Mouse (Mus musculus): ENCODE results near the gene 2610507B11Rik. TPM values are rescaled to one million over a fixed set of nuclear protein-coding genes. Genes with fewer than 3 reads are reported as not detected.

Gene 2610507B11Rik
- 192 TPM for polyA plus RNA-seq (2021)

GRCm38 (mm10) chr11:78261380-78262352, at the start of gene 2610507B11Rik:
Gene 2610507B11Rik, plus strand, starts transcription at chr11:78261752.
- in situ Hi-C loops (cut with MboI; ENCODE audit: low pct_unique_long_range_greater_than_20kb) = no loop called here
- peak; percentile 47 for DNase-seq (ENCODE audit: low read depth, low spot score)
- TF ChIP-seq CTCF (IDR thresholded peaks at IDR 0.05) = no peak

GRCm38 (mm10) chr11:78213086-78213817, 48.3 kb upstream of the 2610507B11Rik start:
- ATAC-seq (no peak), DNase-seq (ENCODE audit: low read depth, low spot score) (no peak)
- POLR2A ChIA-PET = no interaction called here
- no peaks in the 10 kb centered on the region for H3K27me3 ChIP-seq
- no peak for TF ChIP-seq CTCF (IDR thresholded peaks at IDR 0.05)
- in situ Hi-C loops (cut with MboI; ENCODE audit: low pct_unique_long_range_greater_than_20kb) = no loop called here
- CTCF ChIA-PET = interaction anchor here (0.7 to 1.2 kb wide), 4 partner anchors 10 to 33 kb away, joined by 3 to 5 read pairs (median 3); partner anchors contain the start of gene Supt6

More at GRCm38 (mm10) chr11:78261380-78262352, at the start of gene 2610507B11Rik:
- ChIA-PET POLR2A (interaction anchor here (0.6 to 2.0 kb wide), 2 partner anchors 37 to 85 kb away, joined by 4 to 6 read pairs; no protein-coding TSS in a partner anchor), CTCF (interaction anchor here (1.0 to 2.4 kb wide), 5 partner anchors 17 to 83 kb away, joined by 3 to 9 read pairs (median 4); no protein-coding TSS in a partner anchor)
- no peaks in the 10 kb centered on the region for H3K27me3 ChIP-seq
- peak; percentile 74 for ATAC-seq

GRCm38 (mm10) chr11:78215709-78216317, 45.7 kb upstream of the 2610507B11Rik start:
- in situ Hi-C loops (cut with MboI; ENCODE audit: low pct_unique_long_range_greater_than_20kb) = no loop called here
- DNase-seq (ENCODE audit: low read depth, low spot score) = no peak
- ChIA-PET POLR2A (no interaction called here), CTCF (interaction anchor here (1.2 kb wide), 1 partner anchor 10 kb away, joined by 3 read pairs; no protein-coding TSS in a partner anchor)
- no peaks in the 10 kb centered on the region for H3K27me3 ChIP-seq
- TF ChIP-seq CTCF (IDR thresholded peaks at IDR 0.05) = no peak
- ATAC-seq = no peak

- no peak for TF ChIP-seq CTCF (IDR thresholded peaks at IDR 0.05)
- ChIA-PET CTCF (interaction anchor here (1.4 to 2.3 kb wide), 2 partner anchors 11 to 14 kb away, joined by 3 to 5 read pairs; no protein-coding TSS in a partner anchor), POLR2A (interaction anchor here (1.3 kb wide), 1 partner anchor 13 kb away, joined by 5 read pairs; no protein-coding TSS in a partner anchor)
- no peaks in the 10 kb centered on the region for H3K27me3 ChIP-seq
- DNase-seq (ENCODE audit: low read depth, low spot score) (no peak), ATAC-seq (no peak)
- in situ Hi-C loops (cut with MboI; ENCODE audit: low pct_unique_long_range_greater_than_20kb) = no loop called here
Measured at GRCm38 (mm10) chr11:78223586-78223985, 38.0 kb upstream of the 2610507B11Rik start.

- DNase-seq (ENCODE audit: low read depth, low spot score) = no peak
- in situ Hi-C loops (cut with MboI; ENCODE audit: low pct_unique_long_range_greater_than_20kb) = no loop called here
- H3K27me3 ChIP-seq = no peaks in the 10 kb centered on the region
- ATAC-seq = no peak
- no peak for TF ChIP-seq CTCF (IDR thresholded peaks at IDR 0.05)
- POLR2A ChIA-PET = no interaction called here
- CTCF ChIA-PET = no interaction called here
Measured at GRCm38 (mm10) chr11:78231518-78231917, 30.0 kb upstream of the 2610507B11Rik start.

GRCm38 (mm10) chr11:78240193-78240857, 21.2 kb upstream of the 2610507B11Rik start:
- POLR2A ChIA-PET = no interaction called here

GRCm38 (mm10) chr11:78245261-78245626, 16.3 kb upstream of the 2610507B11Rik start:
- TF ChIP-seq CTCF (IDR thresholded peaks at IDR 0.05) = no peak
- POLR2A ChIA-PET = interaction anchor here (0.5 to 1.5 kb wide), 7 partner anchors 11 to 131 kb away, joined by 3 to 4 read pairs (median 3); no protein-coding TSS in a partner anchor
- H3K27me3 ChIP-seq = no peaks in the 10 kb centered on the region
- ATAC-seq (peak; percentile 14), DNase-seq (ENCODE audit: low read depth, low spot score) (no peak)
- in situ Hi-C loops (cut with MboI; ENCODE audit: low pct_unique_long_range_greater_than_20kb) = no loop called here
- CTCF ChIA-PET = no interaction called here

More at GRCm38 (mm10) chr11:78240193-78240857, 21.2 kb upstream of the 2610507B11Rik start:
- in situ Hi-C loops (cut with MboI; ENCODE audit: low pct_unique_long_range_greater_than_20kb) = no loop called here
- CTCF ChIA-PET = interaction anchor here (1.0 kb wide), 1 partner anchor 12 kb away, joined by 3 read pairs; no protein-coding TSS in a partner anchor
- ATAC-seq = no peak
- H3K27me3 ChIP-seq = no peaks in the 10 kb centered on the region
- TF ChIP-seq CTCF (IDR thresholded peaks at IDR 0.05) = no peak
- DNase-seq (ENCODE audit: low read depth, low spot score) = no peak

- in situ Hi-C loops (cut with MboI; ENCODE audit: low pct_unique_long_range_greater_than_20kb) = no loop called here
- ATAC-seq (peak; percentile 93), DNase-seq (ENCODE audit: low read depth, low spot score) (peak; percentile 71)
- TF ChIP-seq CTCF (IDR thresholded peaks at IDR 0.05) = no peak
- H3K27me3 ChIP-seq = no peaks in the 10 kb centered on the region
- POLR2A ChIA-PET = interaction anchor here (0.5 to 1.5 kb wide), 7 partner anchors 11 to 130 kb away, joined by 3 to 4 read pairs (median 3); no protein-coding TSS in a partner anchor
- CTCF ChIA-PET = interaction anchor here (1.2 kb wide), 1 partner anchor 32 kb away, joined by 3 read pairs; no protein-coding TSS in a partner anchor
Measured at GRCm38 (mm10) chr11:78245627-78246317, 15.8 kb upstream of the 2610507B11Rik start, which contains the start of the genes Sdf2 and Supt6. Gene Sdf2, plus strand, starts transcription at chr11:78245746. Gene Supt6, minus strand, starts transcription at chr11:78245987.

All from Patski (cell line).